Mouse (Mus musculus) cerebellum, adult 11 months (tissue): ENCODE measurements around the gene Hook2.

Source experiments
- DNase-seq: peaks from one replicate; pipeline ENCODE4 v3.0.0; 2022

Gene Hook2

DNA sequence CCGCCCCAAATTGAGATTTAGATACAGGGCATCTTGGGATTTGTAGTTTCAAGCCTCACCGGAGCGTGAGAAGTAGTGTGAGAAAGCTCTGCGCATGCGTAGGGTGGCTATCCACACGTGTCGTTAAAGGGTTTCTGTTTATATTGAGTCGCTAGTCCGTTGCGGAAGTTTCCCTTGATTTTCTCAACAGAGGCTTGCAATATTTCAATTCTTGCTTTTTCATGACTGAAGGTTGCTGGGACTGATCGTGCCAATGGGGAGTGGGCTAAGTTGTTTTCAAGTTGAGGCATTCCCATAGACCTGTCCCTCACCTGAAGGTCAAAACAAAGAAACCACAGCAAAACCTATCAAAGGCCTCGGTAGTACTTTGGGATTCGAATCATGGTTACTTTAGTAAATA lies 44.4 kb downstream of the Hook2 start:
- DNase-seq = peak; percentile 59

DNA sequence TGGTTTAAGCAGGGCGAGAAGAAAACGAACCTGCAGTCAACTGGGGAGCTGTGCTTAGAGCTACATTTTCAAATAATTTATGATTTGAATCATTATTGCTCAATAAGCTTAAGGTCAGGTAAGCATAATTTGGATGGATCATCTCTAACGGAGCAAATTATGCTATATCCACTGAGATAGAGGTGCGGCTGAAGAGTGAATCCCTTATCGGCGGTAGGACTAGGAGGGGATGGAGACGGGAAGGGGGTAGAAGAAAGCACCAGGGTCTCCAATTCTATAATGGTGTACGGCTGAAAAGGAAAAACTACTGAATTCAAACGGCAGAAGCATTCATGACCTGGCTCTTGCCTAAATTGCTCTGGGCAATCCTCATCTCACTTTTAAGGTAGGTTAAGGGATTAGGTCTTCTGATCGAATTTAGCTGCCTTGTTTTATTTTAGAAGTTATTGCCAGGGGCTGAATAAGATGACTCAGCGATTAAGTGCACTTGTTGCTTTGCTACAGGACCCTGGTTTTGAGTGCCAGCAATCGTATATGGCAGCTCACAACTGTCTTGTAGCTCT lies 44.8 kb downstream of the Hook2 start:
- no peak for DNase-seq

DNA sequence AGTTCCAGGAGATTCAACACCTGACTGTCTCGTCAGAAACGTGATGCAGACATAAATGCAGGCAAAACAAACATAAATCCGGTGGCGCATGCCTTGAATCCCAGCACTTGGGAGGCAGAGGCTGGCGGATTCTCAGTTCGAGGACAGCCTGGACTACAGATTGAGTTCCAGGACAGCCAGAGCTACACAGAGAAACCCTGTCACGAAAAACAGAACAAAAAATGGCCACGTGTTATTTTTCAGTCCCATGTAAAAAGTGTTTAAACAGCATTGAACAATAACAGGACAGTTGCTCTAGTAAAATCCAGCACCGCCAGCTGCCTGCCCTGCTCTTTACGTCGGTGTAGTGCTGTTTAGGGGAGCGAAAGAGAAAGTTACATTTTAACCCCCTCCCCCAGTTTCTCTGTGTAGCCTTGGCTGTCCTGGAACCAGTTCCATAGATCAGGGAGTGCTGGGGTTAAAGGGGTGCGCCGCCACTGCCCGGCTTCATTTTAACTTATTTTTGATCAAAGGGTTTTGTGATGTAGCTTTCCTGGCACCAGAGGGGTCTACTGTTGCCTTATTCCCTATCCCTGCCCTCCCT lies 45.4 kb downstream of the Hook2 start:
- no peak for DNase-seq

DNA sequence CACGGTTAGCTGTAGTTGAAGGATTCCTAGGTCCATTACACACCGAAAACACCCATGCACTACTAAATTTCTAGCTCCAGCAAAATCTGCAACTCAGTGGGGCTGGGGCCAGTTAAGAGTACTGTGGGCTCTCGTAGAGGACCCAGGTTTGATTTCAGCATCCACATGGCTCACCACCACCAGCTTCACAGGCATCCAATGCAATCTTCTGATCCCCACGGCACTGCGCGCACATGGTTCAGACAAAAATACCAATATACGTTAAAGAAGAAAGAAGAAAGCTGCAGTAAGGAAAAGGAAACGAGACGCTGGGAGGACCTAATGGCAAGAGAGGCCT lies 45.9 kb downstream of the Hook2 start:
- DNase-seq = no peak

DNA sequence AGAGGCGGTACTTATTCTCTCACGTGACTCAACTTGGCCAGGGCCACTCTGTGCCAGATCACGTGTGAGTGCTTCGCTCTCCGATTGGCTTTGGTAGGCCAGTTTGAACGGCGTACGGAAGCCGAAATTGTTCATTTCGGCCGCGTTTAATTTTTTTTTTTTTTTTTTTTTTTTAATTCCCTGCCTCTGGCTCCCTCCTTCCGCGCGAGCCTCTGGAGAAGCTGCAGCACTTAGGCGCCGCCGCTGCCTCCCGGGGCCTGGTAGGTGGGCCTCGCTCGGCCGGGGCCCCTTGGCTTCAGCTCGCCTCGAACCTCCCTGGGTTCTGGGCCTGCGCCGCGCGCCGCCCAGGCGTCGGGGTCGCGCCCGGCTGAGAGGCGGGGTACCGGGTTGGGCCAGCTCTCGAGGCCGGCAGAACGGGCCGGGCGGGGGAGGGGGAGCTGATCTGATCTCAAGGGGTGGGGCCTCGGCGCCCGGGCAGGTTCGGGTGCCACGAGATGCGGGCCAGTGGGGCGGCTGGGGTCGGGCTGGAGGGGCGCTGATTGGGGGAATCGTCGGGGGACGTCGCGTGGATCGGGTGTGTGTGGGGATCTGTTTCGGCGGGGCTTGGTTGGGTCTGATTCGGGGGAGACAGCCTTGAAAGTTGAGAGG lies 46.4 kb downstream of the Hook2 start, which contains the start of gene Tnpo2:
Tnpo2 (plus strand) TSS at position 198 of the 648 bp plus-strand sequence.
- DNase-seq = peak; percentile 85

DNA sequence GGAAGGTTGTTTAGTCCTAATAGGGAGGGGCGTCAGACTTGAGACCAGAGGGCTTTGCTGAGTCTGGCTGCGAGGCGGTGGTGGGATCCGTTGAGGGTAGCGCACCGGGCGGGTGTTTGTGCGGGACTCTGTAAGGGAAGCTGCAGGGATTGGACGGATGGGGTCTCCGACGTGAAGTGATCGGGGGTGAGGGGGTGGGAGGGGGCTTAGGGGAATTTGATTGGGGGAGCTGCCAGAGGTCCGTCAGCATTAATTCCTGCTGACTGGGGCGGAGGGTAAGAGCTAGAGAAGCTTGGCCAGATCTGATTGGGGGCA lies 46.9 kb downstream of the Hook2 start:
- DNase-seq = no peak

DNA sequence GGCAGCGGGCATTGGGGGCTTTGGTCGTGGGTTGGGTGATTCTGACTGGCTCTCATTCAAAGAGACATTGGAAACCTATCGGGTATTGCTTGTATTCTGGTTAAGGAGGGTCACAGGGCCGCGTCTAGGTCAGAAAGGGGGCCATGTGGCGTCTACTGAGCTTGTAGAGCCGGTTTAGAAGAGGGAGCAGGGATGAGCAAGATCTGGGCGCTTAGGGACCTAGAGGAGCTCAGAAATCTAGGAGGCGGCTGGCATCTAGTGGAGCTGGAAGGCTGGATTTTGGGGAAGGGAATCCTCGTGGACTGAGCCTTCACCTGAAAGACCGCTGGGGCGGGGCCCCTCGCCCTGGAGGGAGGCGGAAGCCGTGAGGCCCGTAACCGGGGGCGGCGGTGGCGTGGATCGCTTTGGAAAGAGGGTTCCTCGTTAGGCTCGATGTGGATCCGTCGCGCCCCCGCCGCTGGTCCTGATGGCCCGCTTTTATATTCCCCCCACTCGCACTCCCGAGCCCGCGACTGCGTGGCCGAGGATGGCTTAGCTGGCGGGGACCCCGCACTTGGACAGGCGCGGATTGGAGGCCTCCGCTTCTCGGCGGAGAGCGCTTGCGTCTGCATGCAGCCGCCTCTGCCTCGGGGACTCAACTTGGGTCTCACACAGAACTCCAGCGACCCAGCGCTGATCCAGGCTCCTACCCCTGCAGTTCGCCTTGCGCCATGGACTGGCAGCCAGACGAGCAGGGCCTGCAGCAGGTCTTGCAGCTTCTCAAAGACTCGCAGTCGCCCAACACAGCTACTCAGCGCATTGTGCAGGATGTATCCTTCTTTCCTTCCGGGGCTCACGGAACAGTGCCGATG lies 47.5 kb downstream of the Hook2 start:
- peak; percentile 36 for DNase-seq

DNA sequence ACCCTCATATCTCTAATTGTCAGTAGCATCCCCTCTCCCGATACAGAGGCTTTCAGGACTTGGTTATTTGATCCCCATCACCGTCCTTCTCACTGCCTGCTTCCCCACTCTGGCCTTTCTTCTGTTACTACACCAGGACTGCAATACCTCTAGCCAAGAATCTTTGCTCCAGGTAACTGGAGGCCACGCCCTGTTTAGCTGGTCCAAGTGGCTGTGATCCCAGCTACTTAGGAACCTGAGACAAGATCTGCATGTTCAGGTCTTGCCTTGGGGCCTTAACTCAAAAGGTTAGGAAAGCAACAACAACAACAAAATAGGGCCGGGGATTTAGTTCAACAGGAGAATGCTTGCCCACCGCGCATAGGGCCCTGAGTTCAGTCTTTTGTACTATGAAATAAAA lies 53.2 kb downstream of the Hook2 start:
- no peak for DNase-seq
